Mouse (Mus musculus) testis, adult 2 months (tissue): ENCODE data around the gene Abl1.

Experiments
- CTCF ChIP-seq: fragments of 200-500 bp; IDR thresholded peaks from 2 replicates; pipeline ENCODE4 v1.5.1; 2012; ENCODE audit warnings: low read depth, mild to moderate bottlenecking, inconsistent platforms, low read length, moderate library complexity; ENCODE audit not compliant: control insufficient read depth, insufficient read depth, insufficient replicate concordance
- POLR2A ChIP-seq: fragments of 200-500 bp; IDR thresholded peaks from 2 replicates; pipeline ENCODE4 v1.6.1; 2012; ENCODE audit warnings: low read depth, mild to moderate bottlenecking, inconsistent platforms, low read length, moderate library complexity; ENCODE audit not compliant: control insufficient read depth

- TF ChIP-seq CTCF (no peak), POLR2A (no peak)
Observed at GRCm38 (mm10) chr2:31689045-31689444, 869 bp downstream of the Abl1 start.
